Mouse (Mus musculus): ENCODE data around the gene Tnnt2. TPM values are rescaled to one million over a fixed set of nuclear protein-coding genes. Genes with fewer than 3 reads are reported as not detected.

Tnnt2 gene
- polyA plus RNA-seq (2014; fragmentation: Illumina TruSeq; extraction: RNeasy Lipid Tissue Mini Kit (QIAGEN cat#74804); ENCODE audit: insufficient read depth, low read depth, low replicate concordance): 177 TPM

GRCm38 (mm10) chr1:135835716-135836483 is at the start of gene Tnnt2:
Gene Tnnt2, plus strand, starts transcription at chr1:135836354.

GRCm38 (mm10) chr1:135818481-135819086 is 17.6 kb upstream of the Tnnt2 start, which contains the start of gene Lad1:
Gene Lad1, plus strand, starts transcription at chr1:135818598.

Other genes with a start within 250 kb of the Tnnt2 start
- gene Nav1, start 229.1 kb upstream of the Tnnt2 start, polyA plus RNA-seq (2014; fragmentation: Illumina TruSeq; extraction: RNeasy Lipid Tissue Mini Kit (QIAGEN cat#74804); ENCODE audit: insufficient read depth, low read depth, low replicate concordance): 3.5 TPM
- 646 TPM for gene Csrp1, start 116.3 kb upstream of the Tnnt2 start, polyA plus RNA-seq (2014; fragmentation: Illumina TruSeq; extraction: RNeasy Lipid Tissue Mini Kit (QIAGEN cat#74804); ENCODE audit: insufficient read depth, low read depth, low replicate concordance)
- gene Phlda3, start 70.2 kb upstream of the Tnnt2 start, polyA plus RNA-seq (2014; fragmentation: Illumina TruSeq; extraction: RNeasy Lipid Tissue Mini Kit (QIAGEN cat#74804); ENCODE audit: insufficient read depth, low read depth, low replicate concordance): 61.4 TPM
- 0.35 TPM for gene Tnni1, start 56.9 kb upstream of the Tnnt2 start, polyA plus RNA-seq (2014; fragmentation: Illumina TruSeq; extraction: RNeasy Lipid Tissue Mini Kit (QIAGEN cat#74804); ENCODE audit: insufficient read depth, low read depth, low replicate concordance)
- gene Lad1, start 17.8 kb upstream of the Tnnt2 start, polyA plus RNA-seq (2014; fragmentation: Illumina TruSeq; extraction: RNeasy Lipid Tissue Mini Kit (QIAGEN cat#74804); ENCODE audit: insufficient read depth, low read depth, low replicate concordance): 3.8 TPM
- gene Pkp1, start 82.9 kb downstream of the Tnnt2 start, polyA plus RNA-seq (2014; fragmentation: Illumina TruSeq; extraction: RNeasy Lipid Tissue Mini Kit (QIAGEN cat#74804); ENCODE audit: insufficient read depth, low read depth, low replicate concordance): not detected
- gene Igfn1, start 170.0 kb downstream of the Tnnt2 start, polyA plus RNA-seq (2014; fragmentation: Illumina TruSeq; extraction: RNeasy Lipid Tissue Mini Kit (QIAGEN cat#74804); ENCODE audit: insufficient read depth, low read depth, low replicate concordance): not detected
- gene Tmem9, start 171.8 kb downstream of the Tnnt2 start, polyA plus RNA-seq (2014; fragmentation: Illumina TruSeq; extraction: RNeasy Lipid Tissue Mini Kit (QIAGEN cat#74804); ENCODE audit: insufficient read depth, low read depth, low replicate concordance): 36.9 TPM
- gene Ascl5, start 214.4 kb downstream of the Tnnt2 start, polyA plus RNA-seq (2014; fragmentation: Illumina TruSeq; extraction: RNeasy Lipid Tissue Mini Kit (QIAGEN cat#74804); ENCODE audit: insufficient read depth, low read depth, low replicate concordance): not detected
- gene Cacna1s, start 216.4 kb downstream of the Tnnt2 start, polyA plus RNA-seq (2014; fragmentation: Illumina TruSeq; extraction: RNeasy Lipid Tissue Mini Kit (QIAGEN cat#74804); ENCODE audit: insufficient read depth, low read depth, low replicate concordance): 4.9 TPM